Mouse (Mus musculus) lung, embryonic 16.5 days (tissue): ENCODE measurements at regions not wholly inside any gene's neighbourhood (a gene's known extent, or its start where the extent isn't known, plus 50 kb on each side); places are given as distances from the start of the nearest gene placed in this dataset.

ENCODE experiments used
- ATAC-seq: fragments of 200-750 bp; cut with Nextera tagmentation; 2 replicates; pipeline ENCODE4 v1.8.0; 2017; ENCODE audit warnings: low read depth, mild to moderate bottlenecking, moderate library complexity
- H3K27ac ChIP-seq: fragments of 300-500 bp; sonication (generic); 2 replicates; pipeline ENCODE4 v1.5.1; 2014; ENCODE audit warnings: mild to moderate bottlenecking, control low read depth, low read length
- H3K27me3 ChIP-seq: fragments of 300-500 bp; sonication (generic); 2 replicates; pipeline ENCODE4 v1.6.1; 2014; ENCODE audit warnings: low read depth, low read length, mixed read lengths; ENCODE audit not compliant: control insufficient read depth, insufficient read depth
- H3K36me3 ChIP-seq: fragments of 300-500 bp; sonication (generic); 2 replicates; pipeline ENCODE4 v1.6.1; 2014; ENCODE audit warnings: low read length; ENCODE audit not compliant: control insufficient read depth, insufficient read depth
- H3K4me1 ChIP-seq: fragments of 300-500 bp; sonication (generic); replicated peaks from 2 replicates; pipeline ENCODE4 v1.6.1; 2014; ENCODE audit warnings: low read length, mixed read lengths; ENCODE audit not compliant: control insufficient read depth, insufficient read depth
- H3K4me2 ChIP-seq: fragments of 300-500 bp; sonication (generic); 2 replicates; pipeline ENCODE4 v1.6.1; 2014; ENCODE audit warnings: low read depth, low read length, control low read depth
- H3K4me3 ChIP-seq: fragments of 300-500 bp; sonication (generic); 2 replicates; pipeline ENCODE4 v1.5.1; 2014; ENCODE audit warnings: mild to moderate bottlenecking, low read length, control low read depth
- H3K9ac ChIP-seq: fragments of 300-500 bp; sonication (generic); 2 replicates; pipeline ENCODE4 v1.6.1; 2014; ENCODE audit warnings: low read length, control low read depth
- H3K9me3 ChIP-seq: fragments of 300-500 bp; sonication (generic); 2 replicates; pipeline ENCODE4 v1.6.1; 2016; ENCODE audit warnings: low read length; ENCODE audit not compliant: control insufficient read depth
- WGBS: fragments of 180-500 bp; shearing (Covaris S2); extraction: QIAGEN DNeasy Blood & Tissue Kit; methylation state at CpG from one replicate; pipeline ENCODE4 v1.1.7; 2014; 5-methylcytosine and 5-hydroxymethylcytosine counted together

GRCm38 (mm10) chr2:78983944-78984498 is 116.1 kb downstream of the Ube2e3 start:
- Histone ChIP-seq H3K36me3 (no peaks in the 10 kb centered on the region), H3K9me3 (no peaks in the 10 kb centered on the region), H3K27me3 (no peaks in the 10 kb centered on the region), H3K4me2 (no peak overlapping the region), H3K4me1 (no peaks in the 10 kb centered on the region; the same call in 1 of the 2 replicates), H3K27ac (no peak overlapping the region), H3K4me3 (no peak overlapping the region), H3K9ac (no peak overlapping the region)
- 60% methylated on average over 5 of the region's 5 CpGs for WGBS
- no peak for ATAC-seq

GRCm38 (mm10) chr2:78986984-78987383 is 119.1 kb downstream of the Ube2e3 start:
- ATAC-seq: no peak
- no peak overlapping the region for H3K4me3 ChIP-seq
- no peak overlapping the region for H3K9ac ChIP-seq
- H3K27me3 ChIP-seq: no peaks in the 10 kb centered on the region
- H3K9me3 ChIP-seq: no peaks in the 10 kb centered on the region
- 69% methylated on average over 7 of the region's 7 CpGs for WGBS
- no peaks in the 10 kb centered on the region for H3K36me3 ChIP-seq
- no peak overlapping the region for H3K27ac ChIP-seq
- 0 out of 2 replicates have a peak, but pooled peaks cover 2% of the 10 kb centered on the region for H3K4me1 ChIP-seq
- no peak overlapping the region for H3K4me2 ChIP-seq

- H3K4me1 ChIP-seq: 0 out of 2 replicates have a peak, but pooled peaks cover 2% of the 10 kb centered on the region
- no peaks in the 10 kb centered on the region for H3K36me3 ChIP-seq
- no peak overlapping the region for H3K4me2 ChIP-seq
- no peak overlapping the region for H3K27ac ChIP-seq
- H3K27me3 ChIP-seq: no peaks in the 10 kb centered on the region
- WGBS: 93% methylated on average over 3 of the region's 3 CpGs
- no peak overlapping the region for H3K9ac ChIP-seq
- no peak for ATAC-seq
- H3K9me3 ChIP-seq: no peaks in the 10 kb centered on the region
- H3K4me3 ChIP-seq: no peak overlapping the region
Observed at GRCm38 (mm10) chr2:78987388-78987787, 119.5 kb downstream of the Ube2e3 start.

DNA sequence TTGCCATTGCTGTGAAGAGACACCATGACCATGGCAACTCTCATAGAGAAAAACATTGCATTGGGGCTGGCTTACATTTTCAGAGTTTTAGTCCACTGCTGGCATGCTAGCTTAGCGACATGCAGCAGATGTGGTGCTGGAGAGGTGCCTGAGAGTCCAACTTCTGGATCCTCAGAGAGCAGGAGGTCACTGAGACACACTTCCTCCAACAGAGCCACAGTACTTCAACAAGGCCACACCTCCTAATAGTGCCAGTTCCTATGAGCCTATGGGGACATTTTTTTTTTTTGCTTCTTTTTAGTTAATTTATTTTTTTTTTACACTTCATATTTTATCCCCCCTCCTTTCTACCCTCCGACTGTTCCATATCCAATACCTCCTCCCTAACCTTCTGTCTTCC is 120.3 kb downstream of the Ube2e3 start:
- 0 out of 2 replicates have a peak, but pooled peaks cover 2% of the 10 kb centered on the region for H3K4me1 ChIP-seq
- H3K36me3 ChIP-seq: no peaks in the 10 kb centered on the region
- 57% methylated on average over 2 of the region's 2 CpGs for WGBS
- H3K27me3 ChIP-seq: no peaks in the 10 kb centered on the region
- no peak overlapping the region for H3K4me2 ChIP-seq
- H3K4me3 ChIP-seq: no peak overlapping the region
- no peaks in the 10 kb centered on the region for H3K9me3 ChIP-seq
- no peak overlapping the region for H3K9ac ChIP-seq
- ATAC-seq: no peak
- H3K27ac ChIP-seq: no peak overlapping the region

- Histone ChIP-seq H3K27me3 (no peaks in the 10 kb centered on the region), H3K9ac (no peak overlapping the region), H3K27ac (no peak overlapping the region), H3K4me2 (no peak overlapping the region), H3K4me3 (no peak overlapping the region), H3K9me3 (no peaks in the 10 kb centered on the region), H3K4me1 (0 out of 2 replicates have a peak, but pooled peaks cover 2% of the 10 kb centered on the region), H3K36me3 (no peaks in the 10 kb centered on the region)
- ATAC-seq: no peak
- 82% methylated on average over 3 of the region's 3 CpGs for WGBS
Observed at GRCm38 (mm10) chr2:78994800-78995555, 127.1 kb downstream of the Ube2e3 start.

DNA sequence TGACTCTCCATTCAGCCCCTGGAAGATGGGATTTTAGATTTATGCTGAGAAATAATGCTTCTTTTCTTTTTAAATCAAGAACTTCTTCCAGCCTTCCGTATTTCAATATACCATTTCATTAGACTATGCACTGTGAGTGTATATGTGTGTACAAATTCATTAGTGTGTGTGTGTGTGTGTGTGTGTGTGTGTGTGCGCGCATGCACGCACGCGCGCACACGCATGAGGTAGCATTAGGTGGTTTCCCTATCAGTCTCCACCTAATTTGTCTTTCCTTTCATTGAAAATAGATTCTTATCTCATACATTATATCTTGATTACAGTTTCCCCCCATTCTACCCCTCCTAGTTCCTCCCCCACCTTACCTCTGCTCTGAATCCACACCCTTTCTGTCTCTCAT is 130.7 kb downstream of the Ube2e3 start:
- no peak overlapping the region for H3K4me3 ChIP-seq
- H3K4me2 ChIP-seq: no peak overlapping the region
- H3K9me3 ChIP-seq: no peaks in the 10 kb centered on the region
- H3K27ac ChIP-seq: no peak overlapping the region
- H3K27me3 ChIP-seq: no peaks in the 10 kb centered on the region
- no peaks in the 10 kb centered on the region for H3K36me3 ChIP-seq
- no peak overlapping the region for H3K9ac ChIP-seq
- WGBS: 93% methylated on average over 8 of the region's 8 CpGs
- ATAC-seq: no peak
- no peaks in the 10 kb centered on the region for H3K4me1 ChIP-seq

DNA sequence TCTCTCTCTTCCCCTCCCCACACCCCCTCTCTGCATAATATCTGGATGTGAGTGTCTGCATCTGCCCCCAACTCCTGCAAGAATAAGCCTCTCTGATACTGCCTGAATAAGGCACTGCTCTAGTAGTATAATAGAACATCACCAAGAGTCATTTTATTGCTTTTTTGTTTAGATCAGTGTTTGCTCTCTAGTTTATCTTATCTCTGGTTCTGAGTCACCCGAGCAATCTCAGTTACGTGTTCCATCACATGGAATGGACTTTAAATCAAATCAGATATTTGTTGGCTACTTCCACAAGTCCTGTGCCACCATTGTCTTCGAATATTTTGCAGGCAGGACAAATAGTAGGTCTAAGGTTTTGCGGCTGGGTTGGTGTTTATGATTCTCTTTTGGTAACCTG is 131.5 kb downstream of the Ube2e3 start:
- no peaks in the 10 kb centered on the region for H3K36me3 ChIP-seq
- WGBS: 76% methylated on average over 4 of the region's 4 CpGs
- H3K27me3 ChIP-seq: no peaks in the 10 kb centered on the region
- H3K4me2 ChIP-seq: no peak overlapping the region
- no peak for ATAC-seq
- H3K27ac ChIP-seq: no peak overlapping the region
- H3K9ac ChIP-seq: no peak overlapping the region
- no peaks in the 10 kb centered on the region for H3K9me3 ChIP-seq
- H3K4me1 ChIP-seq: no peaks in the 10 kb centered on the region
- H3K4me3 ChIP-seq: no peak overlapping the region

- Histone ChIP-seq H3K4me2 (no peak overlapping the region), H3K9ac (no peak overlapping the region)
- 21% methylated on average over 1 of the region's 1 CpGs for WGBS
Observed at GRCm38 (mm10) chr2:79004862-79005261, 136.9 kb downstream of the Ube2e3 start.

DNA sequence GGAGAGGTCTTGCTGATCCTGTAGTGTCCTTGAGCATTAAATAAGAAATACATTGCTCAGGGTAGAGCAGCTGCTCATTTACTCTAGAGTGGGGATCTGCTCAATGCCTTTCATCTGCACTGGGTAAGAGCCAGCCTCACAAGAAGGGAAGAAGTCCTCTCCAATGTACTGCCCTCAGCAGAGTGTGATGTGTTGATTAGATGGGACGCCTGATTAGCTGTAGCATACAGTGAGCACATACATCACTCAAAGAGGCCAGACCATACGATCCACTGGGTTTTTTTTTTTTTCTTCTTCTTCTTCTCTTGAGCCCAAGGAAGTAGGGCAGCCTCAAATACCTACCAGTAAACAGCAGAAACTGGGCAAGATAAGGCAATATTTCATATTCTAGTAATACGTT is 140.7 kb downstream of the Ube2e3 start:
- Histone ChIP-seq H3K4me2 (no peak overlapping the region), H3K9ac (no peak overlapping the region), H3K36me3 (no peaks in the 10 kb centered on the region), H3K27ac (no peak overlapping the region), H3K4me3 (no peak overlapping the region), H3K27me3 (no peaks in the 10 kb centered on the region), H3K4me1 (no peaks in the 10 kb centered on the region; the same call in 1 of the 2 replicates), H3K9me3 (no peaks in the 10 kb centered on the region)
- ATAC-seq: no peak
- WGBS: 63% methylated on average over 3 of the region's 3 CpGs

More at GRCm38 (mm10) chr2:79004862-79005261, 136.9 kb downstream of the Ube2e3 start:
- no peak for ATAC-seq
- no peaks in the 10 kb centered on the region; the same call in 1 of the 2 replicates for H3K4me1 ChIP-seq
- no peak overlapping the region for H3K27ac ChIP-seq
- H3K4me3 ChIP-seq: no peak overlapping the region
- no peaks in the 10 kb centered on the region for H3K36me3 ChIP-seq
- H3K9me3 ChIP-seq: no peaks in the 10 kb centered on the region
- H3K27me3 ChIP-seq: no peaks in the 10 kb centered on the region
